Mouse (Mus musculus) forebrain, embryonic 16.5 days (tissue): ENCODE results near the gene Slc24a4. TPM values are rescaled to one million over a fixed set of nuclear protein-coding genes. Genes with fewer than 3 reads are reported as not detected.

Experiments used
- ATAC-seq: fragments of 200-750 bp; cut with Nextera tagmentation; 2 replicates; pipeline ENCODE4 v1.8.0; 2017; ENCODE audit warnings: mild to moderate bottlenecking, moderate library complexity
- H3K27ac ChIP-seq: fragments of 300-500 bp; sonication (generic); 2 replicates; pipeline ENCODE4 v1.5.1; 2014; ENCODE audit warnings: low read length, control low read depth
- H3K27me3 ChIP-seq: fragments of 300-500 bp; sonication (generic); replicated peaks from 2 replicates; pipeline ENCODE4 v1.6.1; 2014; ENCODE audit warnings: low read length; ENCODE audit not compliant: control insufficient read depth, insufficient read depth
- H3K36me3 ChIP-seq: fragments of 300-500 bp; sonication (generic); 2 replicates; pipeline ENCODE4 v1.6.1; 2014; ENCODE audit not compliant: control insufficient read depth, insufficient read depth
- H3K4me1 ChIP-seq: fragments of 300-500 bp; sonication (generic); replicated peaks from 2 replicates; pipeline ENCODE4 v1.6.1; 2014; ENCODE audit warnings: low read length; ENCODE audit not compliant: control insufficient read depth, insufficient read depth
- H3K4me2 ChIP-seq: fragments of 300-500 bp; sonication (generic); 2 replicates; pipeline ENCODE4 v1.6.1; 2014; ENCODE audit warnings: mild to moderate bottlenecking, low read length, control low read depth
- H3K4me3 ChIP-seq: fragments of 300-500 bp; sonication (generic); replicated peaks from 2 replicates; pipeline ENCODE4 v1.5.1; 2014; ENCODE audit warnings: mild to moderate bottlenecking, low read length, control low read depth
- H3K9ac ChIP-seq: fragments of 300-500 bp; sonication (generic); replicated peaks from 2 replicates; pipeline ENCODE4 v1.6.1; 2014; ENCODE audit warnings: low read depth, low read length, control low read depth
- H3K9me3 ChIP-seq: fragments of 300-500 bp; sonication (generic); 2 replicates; pipeline ENCODE4 v1.6.1; 2016; ENCODE audit warnings: low read length; ENCODE audit not compliant: control insufficient read depth
- WGBS: fragments of 180-500 bp; shearing (Covaris S2); extraction: QIAGEN DNeasy Blood & Tissue Kit; methylation state at CpG from one replicate; pipeline ENCODE4 v1.1.7; 2014; 5-methylcytosine and 5-hydroxymethylcytosine counted together
- polyA plus RNA-seq: library from polyadenylated mRNA; unstranded; fragments of >200 nt; fragmentation: Nextera tagmentation; extraction: Ambion mirVana; gene quantifications from 2 replicates; pipeline ENCODE4 v1.2.1, GENCODE M21; 2015

Gene Slc24a4
- polyA plus RNA-seq: 1.3 and 1.8 TPM in 2 replicates

GRCm38 (mm10) chr12:102128081-102128790, at the start of gene Slc24a4:
Gene Slc24a4, plus strand, starts transcription at chr12:102128733.
- peak within 1 kb of the TSS; percentile 59 for H3K4me3 ChIP-seq
- peak within 1 kb of the TSS; percentile 100 for H3K4me2 ChIP-seq
- peaks cover 2% of the 10 kb centered on the region; the same call in 1 of the 2 replicates for H3K27me3 ChIP-seq
- H3K9me3 ChIP-seq: no peaks in the 10 kb centered on the region
- peaks cover 27% of the 10 kb centered on the region for H3K4me1 ChIP-seq
- peak; percentile 61 for ATAC-seq
- WGBS: 1% methylated on average over 32 of the region's 34 CpGs
- peak within 1 kb of the TSS; percentile 55 for H3K9ac ChIP-seq
- H3K36me3 ChIP-seq: no peaks in the 10 kb centered on the region
- no peak within 1 kb of the TSS for H3K27ac ChIP-seq

- Histone ChIP-seq H3K36me3 (no peaks in the 10 kb centered on the region), H3K4me2 (no peak overlapping the region), H3K27ac (no peak overlapping the region), H3K4me1 (no peaks in the 10 kb centered on the region), H3K27me3 (no peaks in the 10 kb centered on the region), H3K4me3 (no peak overlapping the region), H3K9ac (no peak overlapping the region), H3K9me3 (no peaks in the 10 kb centered on the region)
- 80% methylated on average over 13 of the region's 13 CpGs for whole genome bisulfite sequencing
- no peak for ATAC-seq
Observed at GRCm38 (mm10) chr12:102082648-102083425, 45.7 kb upstream of the Slc24a4 start.

GRCm38 (mm10) chr12:102090535-102090934, 38.0 kb upstream of the Slc24a4 start:
- no peak overlapping the region for H3K9ac ChIP-seq
- no peak for ATAC-seq
- 89% methylated on average over 1 of the region's 1 CpGs for WGBS
- H3K27ac ChIP-seq: no peak overlapping the region
- H3K9me3 ChIP-seq: no peaks in the 10 kb centered on the region
- H3K4me2 ChIP-seq: no peak overlapping the region
- H3K4me1 ChIP-seq: no peaks in the 10 kb centered on the region
- no peaks in the 10 kb centered on the region for H3K36me3 ChIP-seq
- H3K4me3 ChIP-seq: no peak overlapping the region
- no peaks in the 10 kb centered on the region for H3K27me3 ChIP-seq

GRCm38 (mm10) chr12:102092342-102093094, 36.0 kb upstream of the Slc24a4 start:
- 85% methylated on average over 15 of the region's 15 CpGs for WGBS
- H3K27ac ChIP-seq: no peak overlapping the region
- no peaks in the 10 kb centered on the region for H3K36me3 ChIP-seq

GRCm38 (mm10) chr12:102105990-102106389, 22.5 kb upstream of the Slc24a4 start:
- H3K4me3 ChIP-seq: no peak overlapping the region
- no peak overlapping the region for H3K4me2 ChIP-seq
- no peaks in the 10 kb centered on the region for H3K9me3 ChIP-seq
- no peak overlapping the region for H3K27ac ChIP-seq
- no peak for ATAC-seq
- H3K9ac ChIP-seq: no peak overlapping the region
- no peaks in the 10 kb centered on the region for H3K36me3 ChIP-seq
- no peaks in the 10 kb centered on the region for H3K27me3 ChIP-seq
- no peaks in the 10 kb centered on the region for H3K4me1 ChIP-seq
- WGBS: 4% methylated on average over 1 of the region's 1 CpGs

More at GRCm38 (mm10) chr12:102092342-102093094, 36.0 kb upstream of the Slc24a4 start:
- Histone ChIP-seq H3K9ac (no peak overlapping the region), H3K4me2 (no peak overlapping the region), H3K4me1 (no peaks in the 10 kb centered on the region), H3K9me3 (no peaks in the 10 kb centered on the region), H3K27me3 (no peaks in the 10 kb centered on the region), H3K4me3 (no peak overlapping the region)
- no peak for ATAC-seq

GRCm38 (mm10) chr12:102108851-102109250, 19.7 kb upstream of the Slc24a4 start:
- H3K9ac ChIP-seq: no peak overlapping the region
- H3K36me3 ChIP-seq: no peaks in the 10 kb centered on the region
- peaks cover 22% of the 10 kb centered on the region for H3K4me1 ChIP-seq
- H3K4me3 ChIP-seq: no peak overlapping the region
- no peaks in the 10 kb centered on the region for H3K27me3 ChIP-seq
- no peak overlapping the region for H3K4me2 ChIP-seq
- ATAC-seq: no peak
- H3K27ac ChIP-seq: no peak overlapping the region
- H3K9me3 ChIP-seq: no peaks in the 10 kb centered on the region

- ATAC-seq: peak; percentile 97
- Histone ChIP-seq H3K9me3 (no peaks in the 10 kb centered on the region), H3K4me1 (peaks cover 22% of the 10 kb centered on the region), H3K4me3 (no peak overlapping the region), H3K27me3 (no peaks in the 10 kb centered on the region), H3K36me3 (no peaks in the 10 kb centered on the region), H3K27ac (peak overlapping the region; percentile 31; the same call in 1 of the 2 replicates), H3K4me2 (0 out of 2 replicates have a peak overlapping the region, but pooled peaks have one; percentile 8), H3K9ac (no peak overlapping the region)
- WGBS: 19% methylated on average over 4 of the region's 4 CpGs
Observed at GRCm38 (mm10) chr12:102112491-102112890, 16.0 kb upstream of the Slc24a4 start.

- Histone ChIP-seq H3K4me1 (peaks cover 22% of the 10 kb centered on the region), H3K4me3 (no peak overlapping the region), H3K9ac (no peak overlapping the region), H3K9me3 (no peaks in the 10 kb centered on the region), H3K4me2 (no peak overlapping the region), H3K27me3 (no peaks in the 10 kb centered on the region), H3K27ac (peak overlapping the region; percentile 31; the same call in 1 of the 2 replicates), H3K36me3 (no peaks in the 10 kb centered on the region)
- peak; percentile 24; the same call in 1 of the 2 replicates for ATAC-seq
- whole genome bisulfite sequencing: 58% methylated on average over 7 of the region's 7 CpGs
Observed at GRCm38 (mm10) chr12:102112901-102113300, 15.6 kb upstream of the Slc24a4 start.

- 66% methylated on average over 3 of the region's 3 CpGs for WGBS
- peaks cover 22% of the 10 kb centered on the region for H3K4me1 ChIP-seq
- H3K9me3 ChIP-seq: no peaks in the 10 kb centered on the region
- ATAC-seq: no peak
- H3K27ac ChIP-seq: no peak overlapping the region
- no peaks in the 10 kb centered on the region for H3K36me3 ChIP-seq
- no peaks in the 10 kb centered on the region for H3K27me3 ChIP-seq
- no peak overlapping the region for H3K9ac ChIP-seq
- H3K4me3 ChIP-seq: no peak overlapping the region
- no peak overlapping the region for H3K4me2 ChIP-seq
Observed at GRCm38 (mm10) chr12:102113391-102113790, 15.1 kb upstream of the Slc24a4 start.
